Mouse (Mus musculus) heart, embryonic 15.5 days (tissue): Measurements from ENCODE around the gene Pdcd2l. TPM values are rescaled to one million over a fixed set of nuclear protein-coding genes. Genes with fewer than 3 reads are reported as not detected.

Source experiments
- ATAC-seq: fragments of 200-750 bp; cut with Nextera tagmentation; replicated peaks from 2 replicates; pipeline ENCODE4 v1.8.0; 2017; ENCODE audit warnings: low read depth, moderate TSS enrichment; ENCODE audit not compliant: insufficient number of reproducible peaks, insufficient read depth, low FRiP score
- H3K27ac ChIP-seq: fragments of 300-500 bp; sonication (generic); 2 replicates; pipeline ENCODE4 v1.5.1; 2015; ENCODE audit warnings: mild to moderate bottlenecking, inconsistent platforms
- H3K27me3 ChIP-seq: fragments of 300-500 bp; sonication (generic); 2 replicates; pipeline ENCODE4 v1.6.1; 2015; ENCODE audit warnings: inconsistent platforms
- H3K36me3 ChIP-seq: fragments of 300-500 bp; sonication (generic); 2 replicates; pipeline ENCODE4 v1.6.1; 2015; ENCODE audit warnings: mild to moderate bottlenecking, inconsistent platforms
- H3K4me1 ChIP-seq: fragments of 300-500 bp; sonication (generic); replicated peaks from 2 replicates; pipeline ENCODE4 v1.6.1; 2015; ENCODE audit warnings: inconsistent platforms
- H3K4me2 ChIP-seq: fragments of 300-500 bp; sonication (generic); 2 replicates; pipeline ENCODE4 v1.6.1; 2015; ENCODE audit warnings: inconsistent platforms, mild to moderate bottlenecking, moderate library complexity
- H3K4me3 ChIP-seq: fragments of 300-500 bp; sonication (generic); 2 replicates; pipeline ENCODE4 v1.5.1; 2015; ENCODE audit warnings: mild to moderate bottlenecking, inconsistent platforms
- H3K9ac ChIP-seq: fragments of 300-500 bp; sonication (generic); 2 replicates; pipeline ENCODE4 v1.6.1; 2015; ENCODE audit warnings: mild to moderate bottlenecking, inconsistent platforms
- H3K9me3 ChIP-seq: fragments of 300-500 bp; sonication (generic); replicated peaks from 2 replicates; pipeline ENCODE4 v1.6.1; 2016; ENCODE audit warnings: inconsistent platforms
- WGBS: fragments of 180-500 bp; shearing (Covaris S2); methylation state at CpG from one replicate; pipeline ENCODE4 v1.1.7; 2015; ENCODE audit warnings: mixed read lengths; 5-methylcytosine and 5-hydroxymethylcytosine counted together
- polyA plus RNA-seq: library from polyadenylated mRNA; unstranded; fragments of >200 nt; fragmentation: Nextera tagmentation; extraction: Ambion mirVana; gene quantifications from 2 replicates; pipeline ENCODE4 v1.2.1, GENCODE M21; 2015

Pdcd2l gene
- 46.9 and 55.1 TPM in 2 replicates for polyA plus RNA-seq

DNA sequence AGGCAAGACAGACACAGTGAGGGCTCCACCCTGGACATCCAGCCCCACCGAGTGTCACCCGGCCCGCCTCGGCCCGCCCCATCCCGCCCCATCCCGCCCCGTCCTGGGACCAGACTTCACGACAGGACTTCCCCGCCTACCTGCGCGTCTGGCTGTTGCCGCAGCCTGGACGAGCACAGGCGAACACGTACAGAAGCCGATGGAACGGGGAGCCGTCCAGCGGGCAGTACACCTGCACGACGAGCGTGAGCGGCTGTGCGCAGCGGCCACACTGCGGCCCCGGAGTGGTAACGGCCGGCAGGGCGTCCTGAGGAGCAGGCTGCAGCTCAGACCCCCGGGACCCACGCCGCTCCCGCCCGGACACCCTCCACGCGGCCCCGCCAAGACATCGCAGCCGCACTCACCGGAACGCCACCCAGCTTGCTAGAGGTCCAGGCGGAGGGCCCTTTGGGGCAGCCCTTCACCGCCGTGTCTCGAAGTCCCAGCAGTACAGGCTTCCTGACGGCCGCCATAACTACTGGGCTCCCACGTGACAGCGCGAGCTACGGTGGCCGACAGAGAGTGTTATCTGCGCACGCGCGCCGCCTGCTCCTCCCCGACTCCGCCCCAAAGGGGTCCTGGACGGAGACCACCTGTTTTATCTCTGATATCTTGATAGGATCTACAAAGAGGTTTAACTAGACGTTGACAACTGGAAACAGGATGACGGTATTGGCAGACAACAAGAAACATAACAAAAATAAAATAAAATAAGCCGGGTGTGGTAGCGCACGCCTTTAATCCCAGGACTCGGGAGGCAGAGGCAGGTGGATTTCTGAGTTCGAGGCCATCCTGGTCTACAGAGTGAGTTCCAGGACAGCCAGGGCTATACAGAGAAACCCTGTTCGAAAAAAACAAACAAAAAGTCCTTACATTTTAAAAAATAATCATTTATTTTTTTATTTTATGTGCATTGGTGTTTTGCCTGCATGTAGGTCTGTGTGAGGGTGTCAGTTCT is at the start of gene Pdcd2l:
Gene Pdcd2l, minus strand, starts transcription at position 530 of the 997 bp plus-strand sequence.
- Histone ChIP-seq H3K36me3 (peaks cover 20% of the 10 kb centered on the region), H3K4me2 (peak within 1 kb of the TSS; percentile 78), H3K27ac (peak within 1 kb of the TSS; percentile 70), H3K27me3 (no peaks in the 10 kb centered on the region), H3K9ac (peak within 1 kb of the TSS; percentile 81), H3K9me3 (no peaks in the 10 kb centered on the region), H3K4me3 (peak within 1 kb of the TSS; percentile 92), H3K4me1 (peaks cover 6% of the 10 kb centered on the region)
- 3% methylated on average over 70 of the region's 70 CpGs for WGBS
- peak; percentile 85 for ATAC-seq

DNA sequence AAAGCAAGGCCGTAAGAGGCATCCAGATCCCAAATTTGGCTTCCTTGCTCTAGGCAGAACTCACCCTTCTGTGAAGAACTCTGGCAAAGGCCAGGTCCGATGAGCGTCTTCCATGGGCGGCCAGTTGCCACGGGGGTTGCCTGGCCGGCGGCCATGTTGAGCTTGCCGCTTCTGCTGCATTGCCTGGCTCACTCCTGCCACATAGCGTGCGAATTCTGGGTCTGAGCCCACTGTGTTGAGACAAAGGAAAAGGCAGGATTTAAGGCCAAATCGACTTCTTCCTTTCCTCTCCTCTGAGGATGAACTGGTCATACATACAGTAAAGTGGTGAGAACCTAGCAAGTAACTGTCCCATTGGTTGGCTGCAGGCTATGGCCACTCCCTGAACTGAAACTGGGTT is 45.7 kb upstream of the Pdcd2l start:
- no peak overlapping the region for H3K4me3 ChIP-seq
- H3K4me2 ChIP-seq, result no peak overlapping the region
- WGBS, result 94% methylated on average over 11 of the region's 11 CpGs
- H3K9me3 ChIP-seq, result no peaks in the 10 kb centered on the region
- no peak overlapping the region for H3K9ac ChIP-seq
- peaks cover 83% of the 10 kb centered on the region for H3K36me3 ChIP-seq
- no peaks in the 10 kb centered on the region for H3K4me1 ChIP-seq
- H3K27me3 ChIP-seq, result no peaks in the 10 kb centered on the region
- ATAC-seq, result no peak
- H3K27ac ChIP-seq, result no peak overlapping the region

DNA sequence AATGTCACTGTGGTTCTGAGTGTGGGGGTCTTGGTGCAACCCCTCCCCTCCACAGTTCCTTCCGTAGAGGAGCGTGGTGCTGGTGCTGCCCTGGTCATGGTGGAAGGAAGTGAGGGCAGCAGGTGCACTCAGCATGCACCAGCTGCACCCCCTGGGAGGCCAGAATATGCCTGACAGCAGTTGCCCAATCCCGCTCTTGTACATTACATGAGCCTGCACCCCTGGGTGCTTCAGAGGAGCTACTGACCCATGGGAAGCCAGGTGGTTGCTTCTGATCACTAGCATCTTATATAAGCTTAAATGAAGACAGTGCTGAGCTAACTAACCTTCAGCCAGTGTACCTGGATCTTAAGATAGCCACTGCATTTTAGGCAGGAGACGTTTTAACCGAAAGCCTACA is 41.6 kb upstream of the Pdcd2l start:
- Histone ChIP-seq H3K4me3 (no peak overlapping the region), H3K4me1 (peaks cover 15% of the 10 kb centered on the region), H3K4me2 (no peak overlapping the region), H3K27ac (no peak overlapping the region), H3K27me3 (no peaks in the 10 kb centered on the region), H3K9ac (no peak overlapping the region), H3K36me3 (peaks cover 60% of the 10 kb centered on the region), H3K9me3 (no peaks in the 10 kb centered on the region)
- WGBS, result 93% methylated on average over 5 of the region's 5 CpGs
- no peak for ATAC-seq

DNA sequence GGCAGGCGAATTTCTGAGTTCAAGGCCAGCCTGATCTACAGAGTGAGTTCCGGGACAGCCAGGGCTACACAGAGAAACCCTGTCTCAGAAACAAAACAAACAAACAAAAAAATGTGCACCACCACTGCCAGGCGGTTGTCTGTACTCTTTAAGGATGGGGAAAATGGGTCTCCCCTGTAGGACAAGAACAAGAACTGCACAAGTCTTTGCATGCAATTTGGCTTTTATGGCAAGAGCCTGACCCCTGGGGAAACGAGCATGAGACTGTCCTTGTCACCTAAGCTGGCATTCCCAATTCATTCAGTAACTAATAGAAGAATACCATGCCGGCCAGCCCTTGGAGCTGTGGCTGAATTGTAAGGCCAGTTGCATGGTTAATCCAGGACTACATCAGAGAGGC is 39.1 kb upstream of the Pdcd2l start:
- H3K4me1 ChIP-seq, result peaks cover 24% of the 10 kb centered on the region
- H3K27ac ChIP-seq, result no peak overlapping the region
- peaks cover 39% of the 10 kb centered on the region for H3K36me3 ChIP-seq
- H3K4me3 ChIP-seq, result no peak overlapping the region
- no peak overlapping the region for H3K4me2 ChIP-seq
- H3K9me3 ChIP-seq, result no peaks in the 10 kb centered on the region
- H3K27me3 ChIP-seq, result no peaks in the 10 kb centered on the region
- WGBS, result 85% methylated on average over 5 of the region's 5 CpGs
- H3K9ac ChIP-seq, result no peak overlapping the region
- no peak for ATAC-seq

DNA sequence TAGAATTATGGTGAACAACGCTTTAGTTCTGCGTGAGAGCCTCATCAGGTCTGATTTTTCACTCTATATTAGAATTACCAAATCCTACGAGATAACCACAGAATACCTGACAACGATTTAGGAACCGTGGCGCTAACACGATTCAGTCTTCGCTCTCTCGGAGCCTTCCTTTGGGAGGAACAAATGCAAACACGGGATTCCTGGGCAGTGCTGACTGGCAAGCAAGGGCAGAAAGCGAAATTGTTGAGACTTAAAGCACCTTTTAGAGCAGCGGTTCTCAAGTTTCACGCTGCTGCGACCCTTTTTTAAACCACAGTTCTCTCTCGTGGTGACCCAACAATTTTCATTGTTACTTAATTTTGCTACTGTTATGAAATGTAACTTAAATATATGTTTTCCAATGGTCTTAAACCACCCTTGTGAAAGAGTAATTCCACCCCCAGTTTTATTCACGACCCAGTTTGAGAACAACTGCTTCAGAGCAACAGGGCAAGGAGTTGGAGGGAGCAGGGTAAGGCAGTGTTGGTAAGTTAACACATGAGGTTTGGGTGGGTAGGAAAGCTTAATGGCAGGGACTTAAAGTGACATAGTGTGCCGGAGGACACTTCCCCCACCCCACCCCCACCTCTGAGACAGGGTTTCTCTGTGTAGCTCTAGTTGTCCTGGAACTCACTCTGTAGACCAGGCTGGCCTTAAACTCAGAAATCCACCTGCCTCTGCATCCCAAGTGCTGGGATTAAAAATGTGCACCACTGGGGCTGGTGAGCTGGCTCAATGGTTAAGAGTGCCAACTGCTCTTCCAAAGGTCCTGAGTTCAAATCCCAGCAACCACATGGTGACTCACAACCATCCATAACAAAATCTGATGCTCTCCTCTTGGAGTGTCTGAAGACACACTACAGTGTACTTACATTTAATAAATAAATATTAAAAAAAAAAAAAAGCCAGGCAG is 38.4 kb upstream of the Pdcd2l start:
- no peaks in the 10 kb centered on the region for H3K9me3 ChIP-seq
- no peaks in the 10 kb centered on the region for H3K27me3 ChIP-seq
- WGBS, result 2% methylated on average over 17 of the region's 17 CpGs
- peak overlapping the region; percentile 51 for H3K9ac ChIP-seq
- peak overlapping the region; percentile 97 for H3K27ac ChIP-seq
- peaks cover 26% of the 10 kb centered on the region for H3K4me1 ChIP-seq
- no peak for ATAC-seq
- peak overlapping the region; percentile 63 for H3K4me2 ChIP-seq
- peaks cover 33% of the 10 kb centered on the region for H3K36me3 ChIP-seq
- H3K4me3 ChIP-seq, result peak overlapping the region; percentile 52

DNA sequence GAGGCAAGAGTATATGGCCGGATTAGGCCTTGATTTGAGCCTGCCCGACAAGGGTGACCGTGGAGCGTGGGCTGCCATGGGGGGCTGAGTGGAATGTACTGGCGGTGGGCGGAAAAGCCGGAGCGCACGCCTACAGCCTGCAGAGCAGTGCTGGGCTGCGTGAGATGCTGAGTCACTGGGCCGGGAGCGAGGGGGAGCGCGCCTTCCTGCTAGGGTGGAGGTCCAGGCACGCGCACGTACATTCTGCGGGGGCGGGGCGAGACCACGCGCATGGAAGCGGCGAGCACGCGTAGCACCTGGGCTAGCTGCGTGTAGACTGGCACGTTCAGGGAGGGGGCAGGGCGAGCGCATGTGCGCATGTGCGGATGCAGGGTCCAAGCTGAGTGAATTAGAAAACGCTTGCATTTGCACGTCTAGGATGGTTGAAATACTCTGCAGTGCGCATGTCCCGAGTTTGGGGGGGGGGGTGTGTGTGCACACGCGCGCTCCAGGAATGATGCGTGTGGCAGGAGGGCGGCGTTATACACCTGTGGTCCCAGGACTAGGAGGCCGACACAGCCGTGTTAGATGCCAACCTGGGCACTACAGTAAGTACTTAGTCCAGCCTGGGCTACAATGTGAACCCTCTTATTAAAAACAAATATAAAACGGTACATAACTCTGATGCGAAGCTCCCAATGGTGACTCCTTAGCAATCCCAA is 37.6 kb upstream of the Pdcd2l start:
- peaks cover 25% of the 10 kb centered on the region for H3K36me3 ChIP-seq
- peak overlapping the region; percentile 97 for H3K27ac ChIP-seq
- peak overlapping the region; percentile 63 for H3K4me2 ChIP-seq
- H3K4me3 ChIP-seq, result peak overlapping the region; percentile 52
- peaks cover 29% of the 10 kb centered on the region for H3K4me1 ChIP-seq
- H3K9ac ChIP-seq, result peak overlapping the region; percentile 59
- peak; percentile 90 for ATAC-seq
- WGBS, result under 1% methylated on average over 46 of the region's 46 CpGs
- no peaks in the 10 kb centered on the region for H3K9me3 ChIP-seq
- no peaks in the 10 kb centered on the region for H3K27me3 ChIP-seq

DNA sequence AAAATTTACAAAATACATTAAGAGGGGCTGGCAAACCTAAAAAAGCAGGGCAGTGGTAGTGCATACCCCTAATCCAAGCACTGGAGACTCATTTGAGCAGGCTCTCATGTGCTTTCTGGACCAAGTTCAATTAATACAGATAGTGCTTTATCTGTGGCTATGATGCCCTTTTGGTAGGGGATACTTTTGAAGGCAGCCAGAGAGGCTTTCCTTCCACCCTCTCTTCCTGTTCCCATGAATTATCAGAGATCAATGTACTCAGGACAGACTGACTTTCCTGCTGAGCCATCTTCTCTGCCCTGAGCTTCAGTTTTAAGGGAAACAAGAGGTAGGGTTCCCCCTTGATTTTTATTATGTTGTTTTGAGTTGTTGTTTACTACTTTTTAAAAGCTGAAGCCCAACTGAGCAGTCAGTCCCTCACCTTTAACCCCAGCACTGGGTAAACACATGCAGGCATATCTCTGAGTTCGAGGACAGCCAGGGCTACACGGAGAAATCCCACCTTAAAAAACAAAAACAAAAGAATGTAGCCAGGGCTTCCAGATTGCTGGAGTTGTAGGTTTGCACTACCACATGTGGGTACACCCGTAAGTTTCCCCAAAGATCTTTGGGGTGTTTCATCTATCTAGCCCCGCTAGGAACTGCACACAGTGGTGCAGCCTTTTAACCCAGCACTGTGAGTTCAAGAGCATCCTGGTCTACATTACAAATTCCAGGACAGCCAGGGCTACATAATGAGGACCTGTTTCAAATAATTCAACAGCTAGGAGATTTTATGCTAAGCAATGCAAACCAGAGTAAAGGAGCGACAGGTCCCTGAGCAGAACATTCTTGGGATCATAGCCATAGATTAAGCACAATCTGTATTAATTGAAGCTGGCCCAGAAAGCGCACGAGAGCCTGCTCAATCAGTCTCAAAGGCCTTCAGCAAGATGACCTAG is 36.6 kb upstream of the Pdcd2l start:
- H3K9ac ChIP-seq, result peak overlapping the region; percentile 59
- H3K4me2 ChIP-seq, result peak overlapping the region; percentile 63
- WGBS, result 43% methylated on average over 7 of the region's 7 CpGs
- H3K9me3 ChIP-seq, result no peaks in the 10 kb centered on the region
- peaks cover 38% of the 10 kb centered on the region for H3K4me1 ChIP-seq
- H3K27me3 ChIP-seq, result no peaks in the 10 kb centered on the region
- H3K4me3 ChIP-seq, result peak overlapping the region; percentile 52
- no peak for ATAC-seq
- peak overlapping the region; percentile 97 for H3K27ac ChIP-seq
- H3K36me3 ChIP-seq, result peaks cover 16% of the 10 kb centered on the region

DNA sequence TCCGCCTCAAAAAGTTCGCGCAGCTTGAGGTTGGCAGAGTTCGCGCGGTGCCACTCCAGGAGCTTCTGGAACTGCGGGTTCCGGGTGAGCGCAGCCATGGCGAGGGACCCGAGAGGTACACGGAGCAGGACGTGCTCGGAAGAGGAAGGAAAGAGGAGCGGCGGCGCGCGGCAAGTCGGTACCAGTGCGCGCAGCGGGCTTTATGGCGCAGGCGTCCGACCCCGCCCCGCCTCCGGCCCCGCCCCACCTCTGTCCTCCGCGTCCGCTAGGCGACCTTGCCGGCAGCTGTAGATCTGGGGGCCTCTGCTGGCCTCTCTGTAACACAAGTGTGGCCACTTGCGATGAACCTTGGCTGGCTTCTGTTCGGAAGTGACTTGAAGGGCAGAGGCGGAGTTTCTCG is 33.7 kb upstream of the Pdcd2l start, which contains the start of gene Gpi1:
Gene Gpi1, minus strand, starts transcription at position 221 of the 400 bp plus-strand sequence.
- Histone ChIP-seq H3K9ac (peak within 1 kb of the TSS; percentile 86), H3K27me3 (no peaks in the 10 kb centered on the region), H3K27ac (peak within 1 kb of the TSS; percentile 96), H3K4me2 (peak within 1 kb of the TSS; percentile 73), H3K4me3 (peak within 1 kb of the TSS; percentile 78), H3K4me1 (peaks cover 64% of the 10 kb centered on the region), H3K36me3 (peaks cover 29% of the 10 kb centered on the region), H3K9me3 (no peaks in the 10 kb centered on the region)
- 0% methylated on average over 39 of the region's 39 CpGs for WGBS
- ATAC-seq, result peak; percentile 73

DNA sequence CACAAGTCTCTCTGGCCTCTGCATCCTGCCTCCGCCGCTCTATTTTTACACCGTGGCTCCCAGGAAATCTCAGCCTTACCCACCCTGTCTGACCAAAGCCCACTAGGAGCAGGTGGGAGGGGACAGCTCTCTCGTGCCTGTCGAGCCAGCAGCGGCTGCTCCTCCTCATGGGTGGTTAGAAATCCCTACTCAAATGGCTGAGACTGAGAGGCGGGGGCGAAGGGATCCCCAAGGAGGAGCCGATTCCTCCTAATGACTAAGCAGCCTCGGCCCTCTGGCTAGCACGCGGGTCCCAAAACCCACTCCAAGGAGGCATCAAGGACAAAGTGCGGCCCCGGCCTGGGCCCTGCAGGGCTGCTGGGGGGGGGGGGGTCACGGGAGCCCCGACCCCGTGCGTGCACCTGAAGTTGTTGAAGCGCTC is 33.2 kb upstream of the Pdcd2l start:
- peak overlapping the region; percentile 78 for H3K4me3 ChIP-seq
- peak overlapping the region; percentile 86 for H3K9ac ChIP-seq
- peak; percentile 24 for ATAC-seq
- peaks cover 60% of the 10 kb centered on the region for H3K4me1 ChIP-seq
- peak overlapping the region; percentile 96 for H3K27ac ChIP-seq
- H3K4me2 ChIP-seq, result peak overlapping the region; percentile 73
- H3K27me3 ChIP-seq, result no peaks in the 10 kb centered on the region
- H3K9me3 ChIP-seq, result no peaks in the 10 kb centered on the region
- peaks cover 33% of the 10 kb centered on the region for H3K36me3 ChIP-seq
- 0% methylated on average over 19 of the region's 19 CpGs for WGBS

DNA sequence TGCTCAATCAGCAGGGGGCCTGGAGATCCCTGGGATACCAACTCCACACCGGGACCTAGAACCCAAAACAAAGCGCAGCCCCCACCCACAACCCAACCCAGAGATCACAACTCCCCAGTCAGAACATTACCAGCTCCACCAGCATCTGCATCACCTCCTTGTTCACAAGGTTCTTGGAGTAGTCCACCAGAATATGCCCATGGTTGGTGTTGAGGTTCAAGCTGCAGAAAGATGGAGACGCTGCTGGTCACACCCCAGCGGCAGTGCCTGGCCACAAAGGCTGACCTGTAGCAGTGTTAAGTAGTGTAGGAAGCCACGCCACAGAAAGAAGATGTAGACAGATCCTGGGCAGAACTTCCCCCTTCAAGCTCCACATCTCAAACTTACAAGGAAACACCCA is 32.7 kb upstream of the Pdcd2l start:
- Histone ChIP-seq H3K4me3 (peak overlapping the region; percentile 78), H3K36me3 (peaks cover 36% of the 10 kb centered on the region), H3K9ac (peak overlapping the region; percentile 86), H3K4me1 (peaks cover 57% of the 10 kb centered on the region), H3K4me2 (peak overlapping the region; percentile 73), H3K27ac (peak overlapping the region; percentile 96), H3K9me3 (no peaks in the 10 kb centered on the region), H3K27me3 (no peaks in the 10 kb centered on the region)
- no peak for ATAC-seq
- WGBS, result 7% methylated on average over 5 of the region's 5 CpGs
